Mouse (Mus musculus): ENCODE data around the gene Epc2. TPM values are rescaled to one million over a fixed set of nuclear protein-coding genes. Genes with fewer than 3 reads are reported as not detected.

Epc2 gene
- polyA plus RNA-seq (2012; ENCODE audit: low replicate concordance), result 2.4 and 2.7 TPM in 2 replicates

GRCm38 (mm10) chr2:49450931-49451636, at the start of gene Epc2:
Epc2 (plus strand) TSS chr2:49451486.

Other genes with a start within 250 kb of the Epc2 start
- gene Kif5c, start 167.8 kb downstream of the Epc2 start, polyA plus RNA-seq (2012; ENCODE audit: low replicate concordance), result 0.46 TPM in 1 of 2 replicates, not detected in the other